Mouse (Mus musculus): Measurements from ENCODE around the gene Olfr1246. TPM values are rescaled to one million over a fixed set of nuclear protein-coding genes. Genes with fewer than 3 reads are reported as not detected.
"Not testable (repeated sequence)": the region's sequence is repeated elsewhere in the genome, so short reads cannot be mapped to it uniquely, and the experiment has no call there.

Olfr1246 gene
- total and polyA plus RNA-seq, 3 experiments: not detected

- no peak for DNase-seq (ENCODE audit: extremely low read depth)
- no peak within 1 kb of the TSS for H3K9ac ChIP-seq (ENCODE audit: insufficient read depth, low read depth)
- no peaks in the 10 kb centered on the region for H3K27me3 ChIP-seq (replicated peaks)
- in situ Hi-C loops (cut with MboI; ENCODE audit: low pct_ligation_motif_present, low pct_unique_long_range_greater_than_20kb, low sequenced_read_pairs): no loop called here
- H3K27ac ChIP-seq (ENCODE audit: insufficient read depth, low read depth): no peak within 1 kb of the TSS
- H3K4me1 ChIP-seq (ENCODE audit: control insufficient read depth in 1 of 2, insufficient read depth in 2 of 2): no peaks in the 10 kb centered on the region
- H3K36me3 ChIP-seq (replicated peaks in 1 of 2; ENCODE audit: control insufficient read depth in 1 of 2, insufficient read depth in 1 of 2, low read length in 1 of 2): no peaks in the 10 kb centered on the region
- H3K9me3 ChIP-seq (replicated peaks; ENCODE audit: low read length): peaks cover 17% of the 10 kb centered on the region
- no peaks in the 10 kb centered on the region for H3K79me2 ChIP-seq (replicated peaks; ENCODE audit: control insufficient read depth, extremely low read depth, insufficient read depth, poor library complexity, severe bottlenecking)
- H3K4me2 ChIP-seq (ENCODE audit: insufficient read depth, low read depth, poor library complexity, severe bottlenecking): no peak within 1 kb of the TSS
- TF ChIP-seq KAT2A (IDR thresholded peaks at IDR 0.05; ENCODE audit: insufficient replicate concordance, low read length) (no peak), TBP (conservative IDR thresholded peaks at IDR 0.05; ENCODE audit: low read depth, low read length) (no peak), TCF12 (IDR thresholded peaks at IDR 0.05; ENCODE audit: low read depth, low read length) (no peak), MXI1 (IDR thresholded peaks at IDR 0.05; ENCODE audit: low read depth, low read length) (no peak), MYC (IDR thresholded peaks at IDR 0.05; ENCODE audit: low read depth, low read length) (no peak), ETS1 (conservative IDR thresholded peaks at IDR 0.05; ENCODE audit: low read depth, low read length) (no peak), MAZ (IDR thresholded peaks at IDR 0.05; ENCODE audit: low read depth, low read length) (no peak), EP300 (IDR thresholded peaks at IDR 0.05; ENCODE audit: low read length) (no peak), USF2 (conservative IDR thresholded peaks at IDR 0.05; ENCODE audit: low read depth, low read length) (no peak), ZNF384 (IDR thresholded peaks at IDR 0.05; ENCODE audit: low read depth, low read length) (no peak), ELF1 (IDR thresholded peaks at IDR 0.05; ENCODE audit: low read depth, low read length) (no peak), NRF1 (IDR thresholded peaks at IDR 0.05; ENCODE audit: low read depth, low read length) (no peak), ZKSCAN1 (IDR thresholded peaks at IDR 0.05; ENCODE audit: borderline replicate concordance, low read depth, low read length) (no peak)
- dilution Hi-C loops (cut with MboI; ENCODE audit: extremely low pct_ligation_motif_present, extremely low pct_unique_long_range_greater_than_20kb, low sequenced_read_pairs): no loop called here
- H3K4me3 ChIP-seq (replicated peaks in 1 of 3; ENCODE audit: low read depth in 2 of 3, low read length in 2 of 3, poor library complexity in 1 of 3): no peak within 1 kb of the TSS
Measured at GRCm38 (mm10) chr2:89614030-89614429, 21.1 kb upstream of the Olfr1246 start, which contains the start of gene Olfr1247. TSS of gene Olfr1247 (minus strand) at chr2:89614130.

GRCm38 (mm10) chr2:89578347-89578746 lies 14.6 kb downstream of the Olfr1246 start, which contains the start of gene Olfr1245:
TSS of gene Olfr1245 (minus strand) at chr2:89578447.
- no peak within 1 kb of the TSS for H3K27ac ChIP-seq (ENCODE audit: insufficient read depth, low read depth)
- no peak within 1 kb of the TSS for H3K9ac ChIP-seq (ENCODE audit: insufficient read depth, low read depth)
- no peaks in the 10 kb centered on the region for H3K27me3 ChIP-seq (replicated peaks)
- H3K4me1 ChIP-seq (ENCODE audit: control insufficient read depth in 1 of 2, insufficient read depth in 2 of 2): no peaks in the 10 kb centered on the region
- H3K4me3 ChIP-seq (replicated peaks in 1 of 3; ENCODE audit: low read depth in 2 of 3, low read length in 2 of 3, poor library complexity in 1 of 3): no peak within 1 kb of the TSS
- in situ Hi-C loops (cut with MboI; ENCODE audit: low pct_ligation_motif_present, low pct_unique_long_range_greater_than_20kb, low sequenced_read_pairs): no loop called here
- no peak within 1 kb of the TSS for H3K4me2 ChIP-seq (ENCODE audit: insufficient read depth, low read depth, poor library complexity, severe bottlenecking)
- no peak for DNase-seq (ENCODE audit: extremely low read depth)
- dilution Hi-C loops (cut with MboI; ENCODE audit: extremely low pct_ligation_motif_present, extremely low pct_unique_long_range_greater_than_20kb, low sequenced_read_pairs): no loop called here
- H3K79me2 ChIP-seq (replicated peaks; ENCODE audit: control insufficient read depth, extremely low read depth, insufficient read depth, poor library complexity, severe bottlenecking): no peaks in the 10 kb centered on the region
- H3K9me3 ChIP-seq (replicated peaks; ENCODE audit: low read length): peaks cover 13% of the 10 kb centered on the region
- TF ChIP-seq SMC3 (IDR thresholded peaks at IDR 0.05; ENCODE audit: low read depth, low read length): no peak
- no peaks in the 10 kb centered on the region for H3K36me3 ChIP-seq (replicated peaks in 1 of 2; ENCODE audit: control insufficient read depth in 1 of 2, insufficient read depth in 1 of 2, low read length in 1 of 2)

- H3K79me2 ChIP-seq (replicated peaks; ENCODE audit: control insufficient read depth, extremely low read depth, insufficient read depth, poor library complexity, severe bottlenecking); H3K27ac ChIP-seq (ENCODE audit: insufficient read depth, low read depth); in situ Hi-C loops (cut with MboI; ENCODE audit: low pct_ligation_motif_present, low pct_unique_long_range_greater_than_20kb, low sequenced_read_pairs); H3K4me2 ChIP-seq (ENCODE audit: insufficient read depth, low read depth, poor library complexity, severe bottlenecking); H3K9ac ChIP-seq (ENCODE audit: insufficient read depth, low read depth); H3K36me3 ChIP-seq (replicated peaks in 1 of 2; ENCODE audit: control insufficient read depth in 1 of 2, insufficient read depth in 1 of 2, low read length in 1 of 2); H3K4me1 ChIP-seq (ENCODE audit: control insufficient read depth in 1 of 2, insufficient read depth in 2 of 2); DNase-seq (ENCODE audit: extremely low read depth); dilution Hi-C loops (cut with MboI; ENCODE audit: extremely low pct_ligation_motif_present, extremely low pct_unique_long_range_greater_than_20kb, low sequenced_read_pairs); H3K27me3 ChIP-seq (replicated peaks); H3K4me3 ChIP-seq (replicated peaks in 1 of 3; ENCODE audit: low read depth in 2 of 3, low read length in 2 of 3, poor library complexity in 1 of 3): not testable (repeated sequence)
- peaks cover 14% of the 10 kb centered on the region for H3K9me3 ChIP-seq (replicated peaks; ENCODE audit: low read length)
Measured at GRCm38 (mm10) chr2:89562706-89563105, 30.3 kb downstream of the Olfr1246 start.
